Mouse (Mus musculus): ENCODE data around the gene Fbn1.

DNA sequence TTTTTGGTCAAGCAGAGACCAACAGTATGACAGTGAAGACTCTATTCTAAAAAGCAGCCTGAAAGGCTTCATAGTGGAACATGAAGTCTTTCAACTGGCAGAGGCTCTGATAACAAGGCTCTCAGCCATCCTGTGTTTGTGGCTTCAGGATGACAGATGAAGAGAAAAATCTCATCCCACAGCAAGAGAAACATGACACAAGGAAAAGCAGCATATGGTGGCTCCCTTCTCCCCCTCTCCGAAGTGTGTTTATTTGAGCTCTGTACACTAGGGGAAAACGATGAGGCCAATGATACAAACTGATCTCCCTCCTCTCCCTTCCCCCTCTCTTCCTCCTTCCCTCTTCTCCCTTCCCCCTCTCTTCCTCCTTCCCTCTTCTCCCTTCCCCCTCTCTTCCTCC, 127.7 kb downstream of the Fbn1 start:
- no peak for TF ChIP-seq CTCF (IDR thresholded peaks at IDR 0.05; ENCODE audit: low read depth)
- TF ChIP-seq EP300 (IDR thresholded peaks at IDR 0.05; ENCODE audit: low read depth): no peak

Measured in liver, embryonic 14.5 days (tissue).